Mouse (Mus musculus) cerebellum, postnatal 10 days (tissue): ENCODE measurements at regions not wholly inside any gene's neighbourhood (a gene's known extent, or its start where the extent isn't known, plus 50 kb on each side); places are given as distances from the start of the nearest gene placed in this dataset.
A peak's percentile ranks its signal among the peaks of the same experiment; 100 is the strongest.

ENCODE experiments used
- DNase-seq, 2 experiments: peaks; one replicate each; pipeline ENCODE4 v3.0.0; 2021; ENCODE audit warnings: mixed read lengths in 2 of 2

GRCm38 (mm10) chr16:79718230-79718629 is 627.3 kb upstream of the Tmprss15 start:
- peak; percentile 81 to 82 for DNase-seq

GRCm38 (mm10) chr16:79692444-79692843 is 601.5 kb upstream of the Tmprss15 start:
- DNase-seq, result no peak

- DNase-seq, result no peak
Measured at GRCm38 (mm10) chr16:79651162-79651741, 560.4 kb upstream of the Tmprss15 start.

- DNase-seq, result no peak
Measured at GRCm38 (mm10) chr16:79640898-79641297, 550.0 kb upstream of the Tmprss15 start.

- DNase-seq, result no peak
Measured at GRCm38 (mm10) chr16:79627139-79627538, 536.2 kb upstream of the Tmprss15 start.

GRCm38 (mm10) chr16:79611002-79611401 is 520.1 kb upstream of the Tmprss15 start:
- no peak for DNase-seq

GRCm38 (mm10) chr16:79590891-79591290 is 500.0 kb upstream of the Tmprss15 start:
- no peak for DNase-seq

GRCm38 (mm10) chr16:79585745-79586144 is 494.8 kb upstream of the Tmprss15 start:
- no peak for DNase-seq

- DNase-seq, result no peak
Measured at GRCm38 (mm10) chr16:79570867-79571266, 480.0 kb upstream of the Tmprss15 start.

- peak; percentile 11 to 21 for DNase-seq
Measured at GRCm38 (mm10) chr16:79534370-79534769, 443.5 kb upstream of the Tmprss15 start.

GRCm38 (mm10) chr16:79492493-79492892 is 401.6 kb upstream of the Tmprss15 start:
- DNase-seq, result no peak

- peak; percentile 81 to 82 for DNase-seq
Measured at GRCm38 (mm10) chr16:79450871-79451270, 360.0 kb upstream of the Tmprss15 start.

- DNase-seq, result peak; percentile 87 to 91
Measured at GRCm38 (mm10) chr16:79449732-79450131, 358.8 kb upstream of the Tmprss15 start.

- DNase-seq, result no peak
Measured at GRCm38 (mm10) chr16:79407385-79407784, 316.5 kb upstream of the Tmprss15 start.

GRCm38 (mm10) chr16:79406216-79406615 is 315.3 kb upstream of the Tmprss15 start:
- no peak for DNase-seq

GRCm38 (mm10) chr16:79404064-79404463 is 313.2 kb upstream of the Tmprss15 start:
- DNase-seq, result no peak

- no peak for DNase-seq
Measured at GRCm38 (mm10) chr16:79400100-79400499, 309.2 kb upstream of the Tmprss15 start.

- no peak for DNase-seq
Measured at GRCm38 (mm10) chr16:79398476-79398875, 307.6 kb upstream of the Tmprss15 start.

GRCm38 (mm10) chr16:79394425-79394824 is 303.5 kb upstream of the Tmprss15 start:
- DNase-seq, result no peak

- no peak for DNase-seq
Measured at GRCm38 (mm10) chr16:79386421-79386820, 295.5 kb upstream of the Tmprss15 start.

- DNase-seq, result no peak
Measured at GRCm38 (mm10) chr16:79350127-79350526, 259.2 kb upstream of the Tmprss15 start.

GRCm38 (mm10) chr16:79342453-79342852 is 251.6 kb upstream of the Tmprss15 start:
- no peak for DNase-seq

- peak; percentile 72 to 74 for DNase-seq
Measured at GRCm38 (mm10) chr16:79336416-79336815, 245.5 kb upstream of the Tmprss15 start.

GRCm38 (mm10) chr16:79336016-79336415 is 245.1 kb upstream of the Tmprss15 start:
- DNase-seq, result peak in 1 of 2 experiments; percentile 15

GRCm38 (mm10) chr16:79313301-79313700 is 222.4 kb upstream of the Tmprss15 start:
- DNase-seq, result no peak
